Mouse (Mus musculus): ENCODE data around the gene Ccl27a. TPM values are rescaled to one million over a fixed set of nuclear protein-coding genes. Genes with fewer than 3 reads are reported as not detected.

Gene Ccl27a
- total RNA-seq, 2 experiments from 2014 or later, result 3.2 to 4.2 TPM

DNA sequence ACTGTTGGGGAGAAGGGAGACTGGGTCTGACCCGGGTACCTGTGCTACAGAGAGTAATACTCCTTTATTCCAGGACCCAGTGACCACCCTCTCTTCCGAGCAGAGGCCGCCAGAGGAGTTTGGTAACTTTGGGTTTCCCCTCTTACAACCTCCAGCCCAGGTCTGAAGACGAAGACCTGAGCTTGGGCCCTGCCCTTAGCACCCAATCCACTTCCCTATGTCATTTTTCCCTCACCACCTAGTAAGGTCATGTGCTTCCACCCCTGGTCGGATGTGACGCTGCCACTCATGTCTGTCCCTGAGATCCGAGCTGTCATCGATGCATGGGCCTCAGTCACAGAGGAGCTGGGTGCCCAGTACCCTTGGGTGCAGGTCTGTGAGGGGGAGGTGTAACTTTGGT lies 17.6 kb downstream of the Ccl27a start:
- no peak; the same call in 1 of the 2 replicates for ATAC-seq (replicated peaks; ENCODE audit: low FRiP score, poor library complexity, severe bottlenecking)

DNA sequence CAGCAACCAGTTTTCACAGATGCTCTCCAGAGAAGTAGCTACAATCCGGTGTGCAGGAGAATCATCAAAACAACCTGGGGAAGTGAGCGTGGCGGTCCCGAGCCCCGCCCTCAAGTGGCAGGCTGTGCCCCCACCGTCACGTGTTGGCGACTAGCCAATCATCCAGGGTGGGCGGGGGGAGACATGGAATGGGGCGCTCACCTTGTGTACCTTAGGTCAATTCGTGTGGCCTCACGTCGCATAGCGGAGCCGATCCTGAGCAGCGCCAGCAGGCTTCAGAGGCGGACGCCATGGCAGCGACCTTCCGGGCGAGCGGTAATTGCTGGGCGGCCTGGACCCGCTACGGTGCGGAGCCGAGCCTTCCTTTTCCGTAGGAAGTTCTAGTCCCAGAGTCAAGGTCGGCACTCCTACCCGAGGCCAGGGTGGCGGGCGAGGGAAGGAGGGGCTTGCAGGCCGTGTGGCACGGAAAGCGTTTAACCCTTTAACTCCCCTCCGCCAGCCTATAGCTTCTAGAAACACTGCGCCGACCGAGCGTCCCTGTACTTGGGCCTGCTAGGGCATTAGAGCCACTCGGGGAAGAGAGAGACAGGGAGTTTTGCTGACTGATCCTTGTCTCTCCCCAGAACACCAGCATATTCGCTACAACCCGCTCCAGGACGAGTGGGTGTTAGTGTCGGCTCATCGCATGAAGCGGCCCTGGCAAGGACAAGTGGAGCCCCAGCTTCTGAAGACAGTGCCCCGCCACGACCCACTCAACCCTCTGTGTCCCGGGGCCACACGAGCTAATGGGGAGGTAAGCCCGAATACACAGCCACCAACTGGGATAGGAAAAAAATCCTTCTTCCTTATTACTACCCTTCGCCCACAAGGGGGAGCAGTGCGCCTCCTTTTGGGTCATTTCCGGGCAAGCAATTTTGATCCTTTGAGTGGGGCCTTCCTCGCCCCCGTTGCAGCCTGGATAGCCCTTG lies 18.4 kb downstream of the Ccl27a start, which contains the start of gene Sigmar1:
TSS of gene Sigmar1 (minus strand) at position 820 of the 968 bp plus-strand sequence.
- ATAC-seq (replicated peaks; ENCODE audit: low FRiP score, poor library complexity, severe bottlenecking), result peak; percentile 81

DNA sequence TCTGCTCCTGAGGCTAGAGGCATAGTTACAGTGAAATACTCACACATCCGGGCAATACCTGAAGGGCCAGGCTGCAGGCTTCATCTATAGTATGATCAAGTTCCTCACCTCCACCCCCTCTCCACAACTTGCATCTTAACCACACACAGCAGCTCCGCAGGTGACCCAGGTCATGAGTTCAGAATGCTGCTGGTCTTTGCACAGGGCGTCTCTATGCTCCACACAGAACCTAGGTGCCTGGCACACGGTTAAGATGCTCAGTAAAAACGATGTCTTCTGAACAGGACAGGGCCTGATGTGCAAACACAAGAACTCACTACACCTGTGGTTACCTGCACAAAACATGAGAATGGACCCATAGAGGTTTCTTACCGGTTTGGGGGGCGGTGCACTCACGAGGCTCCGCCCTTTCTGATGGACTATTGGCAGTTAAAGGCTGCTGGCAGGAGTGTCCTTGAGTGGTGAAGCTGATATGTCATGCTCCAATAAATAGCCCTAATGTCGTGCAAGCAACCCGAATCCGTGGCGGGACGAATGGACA lies 19.2 kb downstream of the Ccl27a start, which contains the start of gene Galt:
TSS of gene Galt (plus strand) at position 432 of the 541 bp plus-strand sequence.
- peak; percentile 73 for ATAC-seq (replicated peaks; ENCODE audit: low FRiP score, poor library complexity, severe bottlenecking)

DNA sequence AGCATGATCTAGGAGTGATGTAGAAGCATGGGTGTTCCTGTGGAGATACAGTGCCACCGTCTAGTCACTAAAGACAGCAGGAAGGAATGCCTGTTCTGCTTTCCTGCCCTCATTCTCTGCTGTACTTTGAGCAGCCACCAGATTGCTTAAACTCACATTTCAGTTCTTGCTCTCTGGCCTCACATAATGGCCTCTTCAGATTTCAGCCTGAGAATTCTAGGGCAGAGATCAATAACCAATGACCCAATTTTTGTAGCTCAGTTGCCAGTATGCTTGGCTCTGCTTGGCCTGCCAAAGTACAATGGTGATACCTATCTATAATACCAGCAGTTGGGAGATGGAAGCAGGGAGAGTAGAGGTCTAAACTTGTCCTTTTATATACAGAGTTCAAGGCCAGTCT lies 29.0 kb downstream of the Ccl27a start:
- no peak for ATAC-seq (replicated peaks; ENCODE audit: low FRiP score, poor library complexity, severe bottlenecking)

DNA sequence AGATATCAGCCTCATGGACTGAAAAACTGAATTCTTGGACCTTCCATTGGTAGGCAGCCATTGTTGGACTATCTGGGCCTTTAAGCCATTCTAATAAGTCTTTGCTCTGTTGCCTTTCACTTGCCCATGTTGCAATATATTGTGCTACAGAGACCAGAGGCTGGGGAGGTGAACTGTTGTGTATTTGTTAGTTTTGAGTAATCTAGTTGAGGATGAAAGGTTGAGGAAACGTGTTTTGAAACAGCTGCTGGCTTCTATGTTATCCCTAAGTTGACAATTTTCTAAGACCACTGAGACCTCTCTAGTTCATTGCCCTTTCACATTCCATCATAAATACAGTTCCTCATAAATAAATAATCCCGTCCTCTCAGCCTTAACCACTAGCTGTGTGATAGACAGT lies 29.9 kb downstream of the Ccl27a start:
- no peak for ATAC-seq (replicated peaks; ENCODE audit: low FRiP score, poor library complexity, severe bottlenecking)

DNA sequence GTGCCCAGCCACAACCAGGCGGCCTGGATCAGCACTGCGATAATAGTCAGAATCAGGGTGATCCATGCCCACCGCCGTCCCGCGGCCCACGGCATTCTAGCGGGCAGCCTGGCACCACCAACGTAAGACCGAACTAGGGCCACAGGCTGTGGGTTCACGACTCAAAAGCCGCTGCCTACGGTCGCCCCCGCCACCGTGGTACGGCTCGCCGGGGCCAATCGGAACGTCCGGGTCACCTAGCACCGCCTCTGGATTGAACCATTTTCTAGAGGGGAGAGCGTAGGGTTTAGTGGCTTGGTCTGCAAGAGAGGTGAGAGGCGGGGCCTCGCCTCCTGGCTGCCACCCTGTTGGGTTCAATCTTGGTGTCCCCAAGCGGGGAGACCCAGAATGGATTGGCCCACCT lies 32.9 kb downstream of the Ccl27a start:
- ATAC-seq (replicated peaks; ENCODE audit: low FRiP score, poor library complexity, severe bottlenecking), result peak; percentile 92

DNA sequence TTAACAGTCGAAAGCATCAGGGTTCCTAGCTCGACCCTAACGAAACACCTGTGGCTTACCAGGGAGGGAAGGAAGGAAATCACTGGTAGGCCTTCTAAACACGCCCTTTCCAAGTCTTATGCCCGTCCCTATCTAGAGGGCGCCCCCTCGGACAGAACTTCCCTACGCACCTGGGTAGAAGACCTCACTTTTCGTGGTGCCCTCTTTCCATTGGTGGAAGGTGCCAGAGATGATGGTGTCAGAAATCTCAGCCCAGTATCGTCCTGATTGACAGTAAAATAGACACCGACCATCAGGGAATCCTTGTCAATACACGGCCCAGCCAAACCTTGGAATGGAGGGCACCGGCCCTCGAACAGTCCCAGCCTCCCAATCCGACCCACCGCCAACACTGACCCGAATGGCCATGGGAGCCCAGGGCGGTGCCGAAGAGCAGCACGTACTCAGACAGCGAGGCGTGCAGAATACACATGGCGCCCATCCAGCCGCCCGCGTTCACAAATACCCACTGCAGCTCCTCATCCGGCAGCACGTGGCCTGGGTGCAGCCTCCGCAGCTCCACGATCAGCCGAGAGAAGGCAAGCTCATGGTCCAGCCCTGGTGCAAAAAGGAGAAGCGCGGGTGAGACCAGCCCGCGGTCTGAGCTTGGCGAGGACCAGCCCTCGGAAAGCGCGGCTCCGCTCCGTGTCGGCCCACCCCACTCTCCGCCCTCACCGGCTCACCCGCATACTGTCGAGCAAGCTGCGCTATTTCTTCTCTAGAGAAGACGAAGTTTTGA lies 33.5 kb downstream of the Ccl27a start:
- peak; percentile 71 for ATAC-seq (replicated peaks; ENCODE audit: low FRiP score, poor library complexity, severe bottlenecking)

DNA sequence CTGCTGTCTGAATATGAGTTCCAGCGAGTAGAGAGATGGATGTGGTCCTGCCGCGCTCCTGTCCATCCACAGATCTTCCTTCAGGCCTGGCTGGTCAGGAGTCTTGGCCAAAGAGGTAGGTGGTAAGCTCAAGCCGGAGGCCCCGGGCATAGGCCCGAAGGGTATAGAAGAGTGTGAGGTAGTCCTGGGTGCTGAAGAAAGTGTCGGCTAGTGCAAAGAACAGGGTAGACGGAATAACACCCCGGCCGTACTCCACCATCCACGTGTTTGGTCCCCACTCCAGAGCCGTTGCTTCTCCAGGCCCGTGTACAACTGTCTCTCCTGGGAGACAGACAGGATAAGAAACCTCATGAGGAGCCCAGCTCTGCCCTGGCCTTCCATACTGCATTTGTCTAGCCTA lies 34.8 kb downstream of the Ccl27a start:
- no peak for ATAC-seq (replicated peaks; ENCODE audit: low FRiP score, poor library complexity, severe bottlenecking)

DNA sequence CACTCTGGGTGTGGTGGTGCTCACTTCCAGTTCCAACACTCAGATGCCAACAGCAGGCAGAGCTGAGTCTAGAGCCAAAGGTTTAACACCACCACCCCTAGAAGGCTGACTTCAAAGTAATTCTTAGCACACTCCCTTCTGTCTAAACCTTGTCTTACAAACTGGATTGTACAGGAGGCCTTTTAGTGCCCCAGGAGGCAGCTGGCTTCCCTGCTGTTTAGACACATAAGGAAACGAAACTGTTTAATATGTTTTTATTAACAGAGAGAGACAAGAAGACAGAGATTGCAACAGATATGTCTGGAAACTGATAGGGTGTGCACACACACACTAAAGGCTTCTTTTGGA lies 35.8 kb downstream of the Ccl27a start:
- no peak for ATAC-seq (replicated peaks; ENCODE audit: low FRiP score, poor library complexity, severe bottlenecking)

DNA sequence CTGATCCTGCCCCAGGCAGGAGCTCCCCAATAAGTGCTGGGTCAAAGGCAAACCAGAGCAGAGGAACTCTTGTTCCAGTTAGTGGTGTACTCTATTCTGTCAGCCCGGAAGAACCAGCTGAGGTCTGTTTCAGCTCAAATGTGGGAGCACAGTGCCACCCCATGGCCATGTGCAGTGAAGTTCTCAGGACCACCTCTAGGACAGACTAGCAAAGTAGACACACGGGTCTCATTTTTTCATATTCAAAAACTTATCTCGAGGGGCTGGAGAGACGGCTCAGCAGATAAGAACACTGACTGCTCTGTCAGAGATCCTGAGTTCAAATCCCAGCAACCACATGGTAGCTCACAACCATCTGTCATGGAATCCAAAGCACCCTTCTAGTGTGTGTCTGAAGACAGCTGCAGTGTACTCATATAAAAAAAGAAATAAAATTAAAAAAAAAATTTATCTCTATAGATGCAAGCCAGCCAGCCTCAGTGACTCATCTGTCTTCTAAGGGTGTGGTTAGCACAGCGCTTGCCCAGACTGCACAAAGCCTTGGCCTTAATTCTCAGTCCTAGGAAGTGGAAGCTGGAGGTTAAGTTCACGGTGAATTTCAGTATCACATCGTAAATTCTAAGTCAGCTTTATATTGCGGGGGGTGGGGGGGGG lies 36.3 kb downstream of the Ccl27a start:
- no peak for ATAC-seq (replicated peaks; ENCODE audit: low FRiP score, poor library complexity, severe bottlenecking)

DNA sequence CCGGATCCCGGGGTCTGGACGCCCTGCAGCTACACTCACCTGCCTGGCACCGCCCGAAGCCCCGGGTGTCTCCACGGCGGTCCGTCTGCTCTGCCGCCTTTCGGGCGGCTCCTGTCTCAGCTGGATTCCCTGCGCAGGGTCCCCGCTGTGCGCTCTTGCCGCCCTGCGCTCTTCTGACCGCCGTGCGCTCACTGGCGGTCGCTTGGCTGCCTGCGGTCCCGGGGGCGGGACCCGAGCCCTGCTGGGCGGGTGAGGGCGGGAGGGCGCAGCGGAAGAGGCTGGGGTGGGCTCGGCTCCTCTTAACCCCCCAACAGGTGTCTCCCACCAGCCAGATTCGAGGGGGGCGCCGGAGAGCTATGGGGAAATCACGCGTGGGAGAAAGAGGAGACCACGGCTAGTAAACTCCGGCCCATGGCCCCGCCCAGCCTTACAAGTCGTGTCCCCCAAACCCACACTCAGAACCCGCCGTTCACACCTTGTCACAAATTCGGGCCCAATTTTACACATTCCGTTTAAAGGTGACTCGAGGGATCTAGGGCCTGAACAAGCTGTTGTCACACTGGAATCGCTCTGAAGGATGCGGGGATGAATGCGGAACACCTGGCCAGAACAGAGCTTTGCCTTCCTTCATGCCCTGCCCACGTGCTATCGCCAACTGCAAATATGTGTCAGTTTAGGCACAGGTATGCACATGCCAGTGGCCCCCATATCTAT lies 42.8 kb downstream of the Ccl27a start, which contains the start of gene Arid3c:
TSS of gene Arid3c (minus strand) at position 91 of the 714 bp plus-strand sequence.
- no peak for ATAC-seq (replicated peaks; ENCODE audit: low FRiP score, poor library complexity, severe bottlenecking)

DNA sequence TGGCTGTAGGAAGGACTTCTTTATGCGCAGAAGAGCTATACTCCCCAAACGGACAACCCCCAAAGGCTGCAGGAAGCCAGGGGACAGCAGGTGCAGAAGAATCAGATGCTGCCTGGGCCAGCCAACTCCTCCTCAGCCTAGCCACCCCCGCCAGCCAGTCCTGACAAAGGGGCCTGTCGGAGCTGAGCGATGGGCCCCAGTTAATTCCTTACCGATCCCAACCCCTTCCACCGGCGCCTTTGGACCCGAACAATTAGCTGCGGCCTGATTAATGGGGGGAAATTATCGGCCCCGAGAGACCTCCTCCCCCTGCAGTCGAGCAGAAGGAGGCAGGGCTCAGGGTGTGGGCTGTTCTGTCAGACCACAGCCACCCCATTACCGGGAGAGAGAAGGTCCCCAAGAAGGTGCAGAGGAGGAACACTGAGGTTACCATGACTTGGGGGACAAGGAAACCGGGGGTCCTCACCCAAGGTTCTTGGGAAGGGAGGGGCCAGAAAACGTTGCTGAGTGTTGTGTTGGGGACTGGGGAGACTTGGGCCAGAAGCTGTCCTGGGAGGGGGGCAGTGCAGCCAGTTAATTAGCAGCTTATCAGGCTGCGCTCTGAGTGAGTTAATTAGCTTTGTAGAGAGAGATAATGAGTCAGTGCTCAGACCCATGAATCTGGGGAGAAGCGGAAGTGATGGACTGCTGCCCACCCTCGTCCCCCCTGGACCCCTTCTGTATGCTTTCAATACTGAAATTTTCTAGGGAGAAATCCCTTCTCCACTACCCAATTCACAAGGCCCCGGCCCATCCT lies 47.0 kb downstream of the Ccl27a start:
- ATAC-seq (replicated peaks; ENCODE audit: low FRiP score, poor library complexity, severe bottlenecking), result no peak

DNA sequence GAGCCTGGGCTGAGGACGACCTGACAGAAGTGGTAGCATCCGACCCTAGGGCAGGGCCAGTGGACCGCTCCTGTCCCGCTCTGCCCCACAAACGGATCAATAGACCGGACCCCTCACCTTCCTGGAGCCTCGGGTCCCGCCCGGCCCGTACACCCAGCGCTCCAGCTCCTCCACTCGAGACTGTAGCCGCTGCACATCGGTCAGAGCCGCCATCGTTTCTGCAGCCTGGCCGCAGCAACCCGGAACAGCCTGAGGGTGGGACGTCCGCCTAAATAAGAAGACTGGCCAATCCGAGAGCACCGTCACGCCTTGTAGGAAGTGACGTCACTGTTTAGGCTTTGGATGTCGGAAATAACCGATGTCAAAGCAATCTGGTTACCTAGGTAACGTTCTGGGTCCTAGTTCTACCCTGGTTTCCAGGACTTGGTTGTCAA lies 51.1 kb downstream of the Ccl27a start, which contains the start of gene Dctn3:
TSS of gene Dctn3 (minus strand) at position 253 of the 434 bp plus-strand sequence.
- peak; percentile 99 for ATAC-seq (replicated peaks; ENCODE audit: low FRiP score, poor library complexity, severe bottlenecking)

Other genes starting within 250 kb of the Ccl27a start
- 1.5 TPM in 2 replicates for gene Fam219a, start 204.7 kb downstream of the Ccl27a start, total RNA-seq (2015; ENCODE audit: low replicate concordance)
- 0.26 and 1.3 TPM in 2 replicates for gene Fam219a, start 204.7 kb downstream of the Ccl27a start, total RNA-seq (2017; ENCODE audit: low replicate concordance)
- not detected in 2 replicates for gene Dnaic1, start 204.5 kb downstream of the Ccl27a start, total RNA-seq (2015; ENCODE audit: low replicate concordance)
- not detected in 2 replicates for gene Dnaic1, start 204.5 kb downstream of the Ccl27a start, total RNA-seq (2017; ENCODE audit: low replicate concordance)
- gene Enho, start 133.9 kb downstream of the Ccl27a start, total RNA-seq (2015; ENCODE audit: low replicate concordance), result not detected in 2 replicates
- gene Enho, start 133.9 kb downstream of the Ccl27a start, total RNA-seq (2017; ENCODE audit: low replicate concordance), result not detected in 2 replicates
- gene Cntfr, start 77.2 kb downstream of the Ccl27a start, total RNA-seq (2015; ENCODE audit: low replicate concordance), result not detected in 2 replicates
- not detected in 2 replicates for gene Cntfr, start 77.2 kb downstream of the Ccl27a start, total RNA-seq (2017; ENCODE audit: low replicate concordance)
- 4.6 and 7.5 TPM in 2 replicates for gene Il11ra1, start 74.3 kb downstream of the Ccl27a start, total RNA-seq (2015; ENCODE audit: low replicate concordance)
- 8.2 and 18.1 TPM in 2 replicates for gene Il11ra1, start 74.3 kb downstream of the Ccl27a start, total RNA-seq (2017; ENCODE audit: low replicate concordance)
- 6.3 and 9.6 TPM in 2 replicates for gene Rpp25l, start 60.7 kb downstream of the Ccl27a start, total RNA-seq (2015; ENCODE audit: low replicate concordance)
- gene Rpp25l, start 60.7 kb downstream of the Ccl27a start, total RNA-seq (2017; ENCODE audit: low replicate concordance), result 2.5 and 4.7 TPM in 2 replicates
- gene Dctn3, start 51.1 kb downstream of the Ccl27a start, total RNA-seq (2015; ENCODE audit: low replicate concordance), result 22.8 and 26.7 TPM in 2 replicates
- 30.0 and 37.1 TPM in 2 replicates for gene Dctn3, start 51.1 kb downstream of the Ccl27a start, total RNA-seq (2017; ENCODE audit: low replicate concordance)
- not detected in 2 replicates for gene Arid3c, start 43.1 kb downstream of the Ccl27a start, total RNA-seq (2015; ENCODE audit: low replicate concordance)
- not detected in 2 replicates for gene Arid3c, start 43.1 kb downstream of the Ccl27a start, total RNA-seq (2017; ENCODE audit: low replicate concordance)
- 4.0 and 5.0 TPM in 2 replicates for gene Galt, start 19.0 kb downstream of the Ccl27a start, total RNA-seq (2015; ENCODE audit: low replicate concordance)
- 1.3 and 2.1 TPM in 2 replicates for gene Galt, start 19.0 kb downstream of the Ccl27a start, total RNA-seq (2017; ENCODE audit: low replicate concordance)
- 1.7 and 14.8 TPM in 2 replicates for gene Sigmar1, start 18.1 kb downstream of the Ccl27a start, total RNA-seq (2015; ENCODE audit: low replicate concordance)
- gene Sigmar1, start 18.1 kb downstream of the Ccl27a start, total RNA-seq (2017; ENCODE audit: low replicate concordance), result 7.2 and 9.6 TPM in 2 replicates
- gene Gm21541, start 129.4 kb upstream of the Ccl27a start, total RNA-seq (2015; ENCODE audit: low replicate concordance), result not detected in 2 replicates
- not detected in 2 replicates for gene Gm21541, start 129.4 kb upstream of the Ccl27a start, total RNA-seq (2017; ENCODE audit: low replicate concordance)
- gene Gm20878, start 167.3 kb upstream of the Ccl27a start, total RNA-seq (2015; ENCODE audit: low replicate concordance), result 1.5 TPM in 1 of 2 replicates, not detected in the other
- gene Gm20878, start 167.3 kb upstream of the Ccl27a start, total RNA-seq (2017; ENCODE audit: low replicate concordance), result not detected in 2 replicates
- gene Fam205a4, start 191.8 kb upstream of the Ccl27a start, total RNA-seq (2015; ENCODE audit: low replicate concordance), result 0.38 TPM in 1 of 2 replicates, not detected in the other
- not detected in 2 replicates for gene Fam205a4, start 191.8 kb upstream of the Ccl27a start, total RNA-seq (2017; ENCODE audit: low replicate concordance)